Mouse (Mus musculus): ENCODE measurements around the gene Cpeb1.

DNA sequence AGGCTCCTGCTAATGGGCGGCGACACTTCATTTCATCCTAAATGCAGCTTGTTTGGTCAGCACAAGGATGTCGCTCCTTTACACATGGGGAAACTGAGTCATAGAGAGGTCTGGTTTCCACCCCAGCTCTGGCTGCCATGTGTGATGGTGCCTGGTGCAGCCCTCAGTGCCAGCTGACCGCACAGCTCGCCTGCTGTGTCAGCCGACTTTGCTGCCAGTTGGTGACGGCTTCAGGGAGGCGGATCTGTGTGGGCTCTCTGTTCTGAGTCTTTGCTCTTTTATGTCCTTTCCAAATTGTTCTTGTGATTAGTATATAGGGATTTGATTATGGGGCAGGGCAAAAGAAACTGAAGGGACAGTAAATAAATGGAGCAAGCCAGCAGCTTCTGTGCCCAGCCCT lies 147.5 kb downstream of the Cpeb1 start:
- TF ChIP-seq CTCF (IDR thresholded peaks at IDR 0.05; ENCODE audit: low read depth) (no peak), EP300 (IDR thresholded peaks at IDR 0.05; ENCODE audit: low read depth) (no peak)

All from liver, embryonic 14.5 days (tissue).